Mouse (Mus musculus): ENCODE measurements around the gene Slc39a9.

Gene Slc39a9

DNA sequence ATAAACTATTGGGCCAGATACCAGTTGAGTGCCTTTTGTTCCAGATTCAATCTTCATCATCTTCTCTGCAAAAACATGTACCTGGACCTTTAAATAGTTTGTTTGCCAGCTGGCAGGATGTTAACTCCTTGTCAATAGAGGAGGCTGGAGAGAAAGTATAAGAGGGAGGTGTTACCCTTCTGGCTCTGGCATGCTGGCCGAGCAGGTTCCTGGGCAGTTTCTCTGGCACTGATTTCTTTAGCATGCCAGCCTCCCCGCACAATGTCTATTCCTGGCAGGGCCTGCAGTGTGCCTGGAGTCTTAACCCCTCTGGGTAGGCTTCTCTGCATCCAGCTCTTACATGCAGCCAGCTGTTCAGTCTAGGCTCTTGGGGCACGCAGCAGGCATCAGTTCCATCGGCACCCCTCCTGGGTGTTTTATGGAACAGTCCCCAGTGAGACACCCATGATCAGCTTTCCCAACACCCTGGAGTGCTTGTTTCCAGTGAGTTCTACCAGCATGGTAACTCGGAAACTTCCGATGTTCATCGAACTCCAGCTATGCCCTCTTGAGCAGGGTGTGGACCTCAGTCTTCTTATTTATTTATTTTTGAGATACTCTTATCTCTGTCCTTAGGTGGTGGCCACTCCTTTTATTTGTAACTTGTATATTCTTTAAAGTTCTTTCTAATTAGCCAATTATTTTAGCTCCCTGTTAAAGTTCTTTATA lies 10.4 kb downstream of the Slc39a9 start:
- no peak for DNase-seq (ENCODE audit: low spot score)

DNA sequence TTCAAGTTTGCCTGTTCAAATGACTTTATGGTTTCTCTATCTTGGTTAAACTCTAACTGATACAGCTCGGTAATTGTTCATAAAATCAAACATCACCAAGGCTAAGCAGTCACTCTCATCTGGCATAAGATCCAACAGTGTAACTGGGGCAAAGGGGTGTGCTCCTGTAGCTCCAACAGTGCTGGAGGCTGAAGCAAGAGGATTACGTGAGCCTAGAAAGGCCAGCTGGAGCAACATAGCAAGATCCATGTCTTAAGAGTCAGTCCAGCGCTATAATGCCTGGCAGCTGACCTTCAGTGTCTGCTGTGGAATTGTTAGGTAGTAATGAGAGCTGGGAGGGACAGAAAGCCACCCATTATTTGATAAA lies 11.0 kb downstream of the Slc39a9 start:
- no peak for DNase-seq (ENCODE audit: low spot score)

DNA sequence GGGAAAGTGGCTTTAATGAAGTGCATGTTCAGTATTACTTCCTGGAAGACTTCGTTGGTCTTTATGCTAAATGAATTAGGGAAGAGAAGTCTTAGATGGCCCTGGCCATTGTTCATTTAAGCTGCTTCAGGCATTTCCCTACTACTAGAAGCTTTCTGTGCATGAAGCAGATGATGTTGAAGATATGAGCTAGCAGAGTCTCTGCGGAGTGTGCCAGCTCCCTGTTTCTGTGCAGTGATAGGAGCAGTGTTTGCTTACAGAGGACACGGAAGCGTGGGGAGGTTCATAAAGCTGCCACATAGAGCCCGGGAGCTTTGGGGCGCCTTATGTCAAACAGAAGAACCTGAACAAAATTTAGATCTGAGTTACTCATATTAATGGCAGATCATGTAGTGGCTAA lies 15.0 kb downstream of the Slc39a9 start:
- no peak for DNase-seq (ENCODE audit: low spot score)

DNA sequence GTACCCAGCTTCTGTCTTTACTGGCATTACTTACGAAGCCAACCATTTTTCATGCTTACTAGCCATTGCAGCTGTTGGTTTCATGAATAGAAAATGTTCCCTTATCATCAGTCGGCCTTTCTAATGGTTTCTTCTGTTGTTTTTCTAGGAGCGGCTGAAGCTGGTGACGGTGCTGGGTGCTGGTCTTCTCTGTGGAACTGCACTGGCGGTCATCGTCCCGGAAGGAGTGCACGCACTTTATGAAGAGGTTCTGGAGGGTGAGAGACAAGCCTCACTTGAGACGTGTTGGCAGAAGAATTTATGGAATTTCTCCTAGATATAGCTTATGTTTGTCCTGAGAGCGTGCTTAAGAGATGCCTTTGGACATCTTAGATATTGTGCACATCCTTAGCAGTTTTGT lies 18.6 kb downstream of the Slc39a9 start:
- DNase-seq (ENCODE audit: low spot score) = no peak

DNA sequence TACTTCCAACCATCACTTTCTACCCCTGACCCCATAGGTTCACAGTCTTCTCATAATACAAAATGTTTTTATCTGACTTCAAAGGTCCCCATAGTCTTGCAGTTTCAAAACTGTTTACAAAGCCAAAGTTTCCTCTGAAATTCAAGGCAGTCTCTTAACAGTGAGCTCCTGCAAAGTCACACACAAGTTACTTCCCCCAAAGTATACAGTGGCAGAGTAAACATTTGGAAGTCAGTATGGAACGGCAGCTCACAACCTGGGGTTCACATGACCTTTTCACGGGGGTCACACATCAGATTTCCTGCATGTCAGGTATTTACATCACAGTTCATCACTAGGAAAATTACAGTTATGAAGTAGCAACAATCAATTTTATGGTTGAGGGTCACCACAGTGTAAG lies 20.3 kb downstream of the Slc39a9 start:
- no peak for DNase-seq (ENCODE audit: low spot score)

DNA sequence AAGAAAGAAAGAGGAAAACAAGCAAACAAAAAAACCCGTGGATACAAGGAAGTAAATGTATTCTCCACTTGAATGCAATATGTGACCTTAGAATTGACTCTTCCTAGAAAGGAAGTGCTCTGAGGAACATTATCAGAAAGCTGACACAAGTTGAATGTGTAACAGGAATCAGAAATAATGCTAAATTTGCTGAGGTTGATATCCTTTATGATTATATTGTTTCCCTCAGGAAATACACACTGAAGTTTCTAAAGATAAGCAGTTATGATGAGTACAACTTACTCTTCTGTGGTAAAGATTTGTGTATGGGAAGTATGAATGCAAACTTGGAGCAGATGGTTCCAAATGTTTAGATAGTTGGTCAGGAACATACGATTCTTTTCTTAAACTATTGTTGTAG lies 24.7 kb downstream of the Slc39a9 start:
- no peak for DNase-seq (ENCODE audit: low spot score)

DNA sequence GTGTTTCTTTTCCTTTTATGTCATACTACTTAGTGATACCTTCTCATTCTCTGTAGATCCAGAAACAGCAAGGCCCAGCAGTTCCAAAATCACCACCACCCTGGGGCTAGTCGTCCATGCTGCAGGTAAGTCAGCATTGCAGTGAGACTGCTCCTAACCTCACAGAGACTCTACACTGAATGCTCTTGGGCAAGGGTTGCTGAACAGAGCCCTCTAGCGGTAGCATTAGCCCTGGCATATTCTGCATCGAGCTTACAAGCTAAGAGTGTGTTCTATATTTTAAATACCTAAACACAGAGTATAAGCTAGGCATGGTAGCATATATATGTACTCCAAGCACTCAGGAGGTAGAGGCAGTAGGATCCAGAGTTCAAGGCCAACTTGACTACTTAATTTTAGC lies 29.5 kb downstream of the Slc39a9 start:
- no peak for DNase-seq (ENCODE audit: low spot score)

DNA sequence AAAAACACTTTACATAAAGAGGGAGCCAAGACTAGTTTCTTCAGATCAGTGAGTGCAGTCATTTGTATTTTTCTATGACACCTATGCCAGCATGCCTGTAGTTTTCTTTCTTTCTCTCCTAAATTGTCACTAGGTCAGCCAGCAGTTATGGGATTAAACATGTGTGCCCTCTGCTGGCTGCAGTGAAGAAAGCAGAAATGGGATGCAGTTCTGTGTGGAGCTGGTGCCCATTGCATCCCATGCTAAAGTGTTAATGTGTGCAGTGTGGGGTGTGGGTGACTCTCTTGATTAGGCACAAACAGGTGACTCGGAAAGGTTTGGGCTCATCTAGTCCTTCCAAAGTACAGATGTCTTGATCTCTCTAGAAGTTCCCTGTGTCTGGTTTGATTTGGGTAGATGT lies 37.7 kb downstream of the Slc39a9 start:
- DNase-seq (ENCODE audit: low spot score) = no peak

DNA sequence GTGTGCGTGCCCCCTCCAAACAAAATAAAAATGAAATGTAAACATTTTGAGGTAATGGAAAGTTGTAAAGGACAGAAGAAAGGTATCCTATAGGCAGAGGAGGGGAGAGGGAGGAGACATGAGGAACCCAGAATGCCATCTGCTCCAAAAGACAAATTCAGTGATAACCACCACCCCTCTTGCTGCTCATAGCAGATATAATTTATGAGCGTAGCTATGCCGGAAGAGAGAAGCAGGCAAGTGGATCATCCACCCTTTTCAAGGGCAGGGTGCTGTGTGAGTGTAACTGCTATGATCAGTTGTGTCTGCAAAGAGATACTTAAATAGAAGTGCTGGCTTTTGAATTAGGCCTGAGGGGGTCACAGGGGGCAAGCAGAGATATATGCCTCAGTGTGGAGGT lies 39.9 kb downstream of the Slc39a9 start:
- no peak for DNase-seq (ENCODE audit: low spot score)

DNA sequence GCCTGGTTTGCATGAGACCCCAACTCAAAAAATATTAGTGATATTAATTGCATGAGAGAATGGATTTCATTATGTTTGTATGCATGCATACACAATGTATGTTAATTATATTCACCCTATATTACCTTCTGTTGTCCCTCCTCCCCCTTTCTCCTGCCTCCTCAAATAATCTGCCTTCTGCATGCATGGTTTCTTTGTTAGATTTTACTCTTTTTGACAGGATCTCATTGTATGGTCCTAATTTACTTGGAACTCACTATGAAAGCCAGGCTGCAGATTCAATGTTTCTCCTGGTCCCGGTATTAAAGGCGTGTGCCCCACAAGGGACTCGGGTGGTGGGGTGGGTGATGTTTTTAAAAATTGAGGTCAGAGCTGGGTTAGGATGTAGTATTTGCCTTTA lies 40.6 kb downstream of the Slc39a9 start:
- no peak for DNase-seq (ENCODE audit: low spot score)

DNA sequence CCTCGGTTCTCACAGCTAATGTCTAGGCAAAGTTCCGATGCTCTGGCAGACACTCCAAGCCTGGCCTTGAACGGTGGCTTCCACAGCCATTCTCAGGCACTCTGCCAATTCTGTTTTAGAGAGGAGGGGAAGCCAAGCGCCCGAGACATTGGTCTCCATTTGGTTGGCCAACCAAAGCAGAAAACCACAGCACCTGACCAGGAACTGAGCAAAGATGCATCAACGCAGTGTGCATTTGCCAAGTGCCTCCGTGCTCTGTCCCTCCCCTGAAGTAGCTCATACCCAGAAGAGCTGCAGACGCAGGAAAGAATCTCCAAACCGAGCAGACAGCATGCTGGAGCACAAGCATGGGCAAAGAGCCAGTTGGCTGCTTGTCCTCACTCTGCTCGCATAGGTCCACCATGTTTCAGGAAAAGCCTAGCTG lies 44.1 kb downstream of the Slc39a9 start:
- no peak for DNase-seq (ENCODE audit: low spot score)

DNA sequence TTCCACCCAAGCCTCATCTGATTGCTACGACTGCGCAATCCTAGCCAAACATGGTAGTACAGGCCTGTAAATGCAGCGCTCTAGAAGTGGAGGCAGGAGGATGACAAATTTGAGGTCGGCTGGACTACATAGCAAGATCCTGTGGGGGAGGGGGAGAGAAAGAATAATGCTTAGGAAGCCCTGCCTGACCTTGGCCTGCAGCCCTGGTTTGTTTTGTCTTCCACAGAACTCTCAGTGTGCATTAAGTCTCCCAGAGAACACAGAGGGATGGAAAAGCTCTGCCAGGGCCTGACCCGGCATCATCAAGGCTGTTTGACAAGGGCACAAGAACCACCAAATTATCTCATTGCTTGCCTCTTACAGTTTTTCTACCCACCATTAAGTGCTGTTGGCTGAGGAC lies 46.0 kb downstream of the Slc39a9 start:
- no peak for DNase-seq (ENCODE audit: low spot score)

DNA sequence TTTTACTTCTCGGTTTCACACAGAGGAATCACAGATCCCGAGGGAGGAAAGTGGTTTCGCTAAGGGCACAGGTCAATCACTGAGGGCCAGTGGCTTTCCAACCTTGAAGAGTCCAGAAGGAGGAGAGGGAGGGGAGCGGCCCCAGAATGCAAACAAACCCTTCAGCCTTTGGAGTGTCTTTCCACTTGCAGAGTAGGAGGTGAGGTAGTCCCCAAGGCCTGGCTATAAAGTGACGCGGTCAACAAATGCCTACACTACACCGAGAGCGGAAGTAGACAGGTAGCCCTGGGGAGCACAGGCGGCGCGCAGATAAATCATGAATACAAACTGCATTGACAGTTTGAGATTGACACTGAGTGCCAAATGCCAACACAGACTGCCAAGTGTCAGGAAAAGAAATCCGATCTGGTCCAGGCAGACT lies 48.0 kb downstream of the Slc39a9 start:
- DNase-seq (ENCODE audit: low spot score) = no peak

DNA sequence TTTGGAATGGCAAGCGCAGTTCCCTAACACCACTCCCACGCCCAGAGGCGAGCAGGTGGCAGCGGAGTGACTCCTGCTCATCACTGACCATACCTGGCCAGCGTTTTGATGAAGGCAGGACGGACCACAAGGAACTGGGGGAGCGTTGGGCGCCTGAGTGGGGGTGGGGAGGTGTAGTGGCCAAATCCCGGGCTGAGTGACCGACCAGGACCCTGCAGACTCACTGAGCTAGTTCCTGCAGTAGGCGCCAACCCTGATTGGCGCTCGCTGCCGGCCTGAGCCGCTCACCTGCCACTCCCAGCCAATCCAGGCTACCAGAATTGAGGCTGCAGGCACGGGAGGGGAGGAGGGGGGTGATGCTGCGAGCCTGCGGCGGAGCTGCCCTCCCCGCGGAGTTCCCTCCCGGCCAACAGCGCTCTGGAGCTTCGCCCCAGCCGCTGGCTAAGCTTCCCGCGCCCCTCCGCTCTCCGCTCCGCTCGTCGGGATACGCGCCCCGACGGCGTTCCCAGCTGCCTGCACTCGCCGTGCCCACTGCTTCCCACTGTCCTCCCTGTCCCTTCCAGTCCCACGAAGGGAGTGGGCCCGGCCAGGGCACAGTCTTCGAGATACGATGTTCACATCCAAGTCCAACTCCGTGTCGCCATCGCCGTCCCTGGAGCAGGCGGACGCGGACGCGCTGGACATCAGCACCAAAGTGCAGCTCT lies 48.7 kb downstream of the Slc39a9 start, which contains the start of gene Plekhd1:
Gene Plekhd1, plus strand, starts transcription at position 323 of the 704 bp plus-strand sequence.
- no peak for DNase-seq (ENCODE audit: low spot score)

DNA sequence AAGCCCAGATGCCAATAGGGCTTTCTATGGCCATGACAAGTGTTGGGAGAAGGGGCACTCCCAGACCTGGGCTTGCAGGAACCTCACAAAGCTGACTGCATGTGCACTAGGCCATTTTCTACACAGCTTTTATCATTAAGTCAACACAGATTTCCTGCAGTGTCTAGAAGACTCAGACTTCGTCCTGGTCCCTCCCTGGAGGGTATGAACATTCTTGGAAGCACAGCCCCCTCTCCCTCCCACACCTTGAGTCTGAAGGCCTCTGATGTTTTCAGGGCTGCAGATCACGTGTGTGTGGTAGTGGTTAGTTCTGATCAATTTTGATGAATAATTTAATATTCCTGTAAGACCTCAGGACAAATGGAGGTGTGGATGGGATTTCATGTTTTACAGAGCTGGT lies 50.0 kb downstream of the Slc39a9 start:
- DNase-seq (ENCODE audit: low spot score) = no peak

DNA sequence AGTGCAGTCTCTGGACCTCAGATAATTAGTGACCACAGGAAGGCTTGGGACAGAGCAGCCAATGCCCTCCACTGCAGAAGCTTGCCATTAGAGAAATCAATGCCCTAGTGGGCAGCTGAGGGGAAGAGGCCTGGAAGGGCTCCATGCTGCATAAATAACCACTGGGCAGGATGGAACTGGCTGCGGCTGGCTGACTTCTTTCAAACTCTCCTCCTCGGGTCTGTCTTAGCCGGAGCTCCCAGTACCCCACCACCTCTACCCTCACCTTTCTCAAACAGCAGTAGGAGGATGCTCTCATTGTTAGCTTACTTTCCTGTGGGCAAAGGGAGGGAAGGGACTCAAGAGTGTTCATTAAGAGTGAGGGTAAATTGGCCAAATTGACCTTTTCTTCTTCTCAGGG lies 51.3 kb downstream of the Slc39a9 start:
- no peak for DNase-seq (ENCODE audit: low spot score)

DNA sequence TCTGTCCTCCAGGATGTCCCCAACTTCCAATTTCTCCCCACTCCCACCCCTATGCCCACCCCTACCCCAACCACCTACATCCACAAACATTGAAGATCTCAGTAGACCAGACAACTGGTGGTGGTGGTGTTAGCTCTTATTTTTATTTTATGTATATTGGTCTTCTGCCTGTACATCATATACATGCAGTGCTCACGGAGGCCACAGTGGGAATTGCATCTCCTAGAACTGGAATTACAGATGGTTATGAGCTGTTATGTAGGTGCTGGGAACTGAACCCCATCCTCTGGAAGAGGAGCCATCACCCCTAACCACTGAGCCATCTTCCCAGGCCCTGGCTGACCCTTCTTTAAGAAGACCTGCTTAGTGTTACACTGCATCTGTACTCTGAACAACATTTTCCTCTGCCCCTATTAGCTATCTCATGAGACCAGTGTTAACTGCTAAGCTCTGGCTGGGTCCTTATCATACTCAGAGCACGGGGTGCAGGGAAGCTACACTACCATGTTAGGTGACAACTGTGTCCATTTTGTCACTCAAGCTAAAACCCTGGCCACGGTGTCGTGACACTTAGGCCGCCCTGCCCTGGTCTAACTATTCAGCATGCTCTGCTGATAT lies 55.0 kb downstream of the Slc39a9 start:
- no peak for DNase-seq (ENCODE audit: low spot score)

DNA sequence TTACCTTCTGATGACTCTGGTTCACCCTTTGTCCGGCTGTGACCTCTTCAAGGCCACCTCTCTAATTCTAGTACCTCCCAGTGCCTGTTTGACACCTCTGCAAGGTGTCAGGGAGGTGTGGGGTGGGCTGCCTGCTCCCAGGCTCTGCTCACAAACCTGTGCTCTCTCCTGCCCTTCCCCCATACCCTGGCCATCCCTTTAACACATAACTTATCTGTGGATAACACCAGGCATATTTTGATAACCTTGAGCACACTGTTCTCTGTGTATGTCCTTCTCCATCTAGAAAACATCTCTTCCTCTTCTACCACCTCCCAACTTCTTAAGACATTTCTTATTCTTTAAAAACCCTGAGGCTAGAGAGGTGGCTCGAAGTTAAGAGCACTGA lies 55.5 kb downstream of the Slc39a9 start:
- no peak for DNase-seq (ENCODE audit: low spot score)

DNA sequence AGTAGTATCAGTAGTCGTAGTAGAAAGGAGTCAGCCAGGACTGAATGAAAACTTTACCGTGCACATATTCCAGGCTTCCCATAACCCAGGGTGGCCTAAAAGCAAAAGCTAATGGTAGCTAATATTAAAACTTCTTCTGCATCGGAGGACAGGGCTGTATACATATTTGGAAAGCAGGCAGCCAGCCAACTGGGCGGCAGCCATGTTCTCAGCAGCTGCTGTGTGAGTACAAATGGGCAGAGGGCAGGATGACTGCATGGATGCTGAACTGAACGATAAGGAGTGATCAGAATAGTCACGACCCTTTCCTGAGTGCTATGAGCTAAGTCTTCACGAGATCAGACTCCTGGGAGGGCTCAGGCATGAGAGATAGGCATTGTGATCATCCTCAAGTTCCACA lies 57.6 kb downstream of the Slc39a9 start:
- DNase-seq (ENCODE audit: low spot score) = no peak

DNA sequence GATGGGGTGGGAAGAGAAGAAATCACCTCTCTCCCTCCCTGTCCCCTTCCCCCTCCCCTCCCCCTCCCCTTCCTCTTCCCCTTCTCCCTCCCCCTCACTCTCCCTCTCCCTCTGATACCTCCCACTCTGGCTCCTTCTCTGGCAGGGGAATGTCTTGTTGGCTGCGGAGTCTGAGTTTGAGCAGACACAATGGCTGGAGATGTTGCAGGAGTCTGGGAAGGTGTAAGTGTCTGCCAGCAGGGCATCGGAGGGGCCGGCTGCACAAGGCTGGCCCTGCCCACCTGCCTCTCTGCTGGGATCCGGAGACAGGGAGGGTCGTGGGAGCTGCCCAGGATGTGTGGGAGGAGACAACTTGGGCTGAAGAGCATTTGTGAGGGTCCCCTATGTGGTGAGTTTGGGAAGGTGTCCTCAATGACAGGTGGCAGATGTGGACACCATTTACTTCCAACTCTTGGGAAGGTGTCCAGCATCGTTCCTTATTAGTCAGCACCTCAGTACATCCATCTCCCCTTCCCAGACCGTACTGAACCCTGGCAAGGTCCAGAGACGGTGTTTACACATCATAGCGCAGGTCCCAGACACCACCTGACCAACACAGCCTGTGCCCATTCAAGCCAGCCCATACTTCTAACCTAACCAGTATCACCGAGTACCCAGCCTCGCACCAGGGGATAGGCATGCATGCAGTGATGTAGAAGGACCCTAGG lies 62.7 kb downstream of the Slc39a9 start:
- no peak for DNase-seq (ENCODE audit: low spot score)

DNA sequence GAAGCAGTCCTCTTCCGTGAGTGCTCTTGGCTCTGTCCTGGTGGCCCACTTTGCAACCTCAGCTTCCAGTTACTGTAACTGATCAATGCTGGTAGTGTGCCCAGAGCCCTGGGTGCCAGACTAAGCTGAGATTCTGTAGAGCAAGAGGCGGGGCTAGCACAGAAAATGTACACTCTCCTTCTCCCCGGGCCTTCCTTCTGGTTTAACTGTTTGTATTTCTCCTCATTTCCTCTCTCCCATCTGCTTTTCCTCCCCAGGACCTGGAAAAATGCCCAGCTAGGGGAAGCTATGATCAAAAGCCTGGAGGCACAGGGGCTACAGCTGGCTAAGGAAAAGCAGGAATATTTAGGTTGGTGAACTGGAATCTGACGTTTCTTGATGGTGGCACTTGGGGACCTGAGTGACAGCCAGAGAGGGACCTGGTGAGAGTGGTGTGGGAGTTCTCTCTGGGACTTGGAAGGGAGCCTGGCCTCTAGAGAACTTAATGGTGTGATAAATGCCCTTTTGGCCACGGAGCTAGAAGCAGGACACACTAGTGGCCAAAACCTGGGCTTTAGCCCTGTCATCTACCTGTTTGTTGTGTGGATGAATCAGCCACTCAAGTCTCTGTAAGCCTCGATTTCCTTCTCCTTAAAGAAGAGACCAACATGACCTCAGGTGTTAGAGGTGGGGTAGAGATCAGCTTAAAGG lies 63.4 kb downstream of the Slc39a9 start:
- no peak for DNase-seq (ENCODE audit: low spot score)

DNA sequence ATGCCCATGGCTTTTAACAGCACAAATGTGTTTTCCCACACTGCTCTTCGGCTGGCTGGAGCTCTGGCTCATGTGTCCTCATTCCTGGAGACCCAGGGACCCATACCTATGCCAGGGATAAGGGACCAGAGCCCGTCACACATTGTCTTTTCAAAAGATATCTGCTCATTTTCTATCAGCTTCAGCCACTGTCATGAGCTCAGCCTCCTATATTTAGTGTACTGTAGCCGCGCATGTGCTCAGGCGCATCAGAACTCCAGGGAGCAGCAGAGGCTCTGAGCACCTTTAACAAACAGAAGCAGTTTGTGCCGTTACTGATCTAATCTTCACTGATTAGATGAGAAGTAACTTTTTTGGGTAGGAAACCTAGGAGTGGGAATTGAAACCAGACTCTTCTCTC lies 72.2 kb downstream of the Slc39a9 start:
- no peak for DNase-seq (ENCODE audit: low spot score)

All from ovary, postnatal 10 days (tissue).